Mouse (Mus musculus) lung, postnatal 0 days (tissue): ENCODE results near the gene Gm7075.

ENCODE experiments used
- CTCF ChIP-seq: IDR thresholded peaks from 2 replicates; pipeline ENCODE4 v1.5.1; 2016; ENCODE audit warnings: antibody characterized with exemption, mild to moderate bottlenecking
- EP300 ChIP-seq: IDR thresholded peaks from 2 replicates; pipeline ENCODE4 v1.6.1; 2016; ENCODE audit warnings: antibody characterized with exemption, mild to moderate bottlenecking, control low read depth

DNA sequence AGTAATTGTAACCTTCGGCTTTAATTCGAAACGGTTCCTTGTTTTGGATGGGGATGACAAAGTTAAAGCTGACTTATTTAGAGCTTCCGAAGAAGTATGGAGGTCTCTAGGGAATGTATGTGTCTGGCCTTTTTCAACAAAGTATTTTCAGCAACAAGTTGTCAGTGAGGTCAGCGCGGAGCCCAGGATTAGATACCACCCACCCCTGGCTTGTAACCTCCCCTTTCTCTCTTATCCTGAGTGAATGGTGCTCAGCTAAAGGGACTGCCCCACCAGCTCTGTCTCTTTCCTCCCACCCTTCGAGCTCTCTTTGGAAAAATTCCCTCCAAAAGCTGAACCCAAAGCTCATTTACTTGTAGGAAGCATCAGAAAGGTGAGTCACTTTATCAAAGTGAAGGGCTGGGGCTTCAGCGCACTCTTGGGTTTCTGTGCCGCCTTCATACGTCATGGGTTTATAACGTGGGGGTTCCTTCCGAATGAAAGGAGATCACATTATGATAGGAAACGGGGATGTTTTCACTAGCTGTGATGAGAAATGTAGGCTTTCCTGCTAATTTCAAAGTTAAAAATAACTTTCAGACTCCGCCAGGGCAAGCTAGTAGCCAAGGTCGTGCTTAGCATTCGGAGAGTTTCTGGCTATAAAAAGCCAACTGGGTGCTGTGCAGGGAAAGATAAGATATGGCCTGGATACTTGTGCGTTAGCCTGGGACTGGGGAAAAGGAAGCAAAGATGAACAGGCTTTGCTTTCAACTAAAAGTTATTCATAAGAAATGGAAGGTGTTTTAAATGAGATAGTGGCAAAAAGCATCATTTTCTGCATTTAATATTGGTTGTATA, 35.9 kb upstream of the Gm7075 start:
- TF ChIP-seq EP300 (no peak), CTCF (no peak)
